Mouse (Mus musculus) T-cell, adult 2 months (primary cell): ENCODE results near the gene Mttp.

Source experiments
- DNase-seq: peaks from one replicate; pipeline ENCODE4 v3.0.0; 2022; ENCODE audit warnings: low spot score

Mttp gene

GRCm38 (mm10) chr3:138051431-138051830, 93.3 kb downstream of the Mttp start:
- no peak for DNase-seq

DNA sequence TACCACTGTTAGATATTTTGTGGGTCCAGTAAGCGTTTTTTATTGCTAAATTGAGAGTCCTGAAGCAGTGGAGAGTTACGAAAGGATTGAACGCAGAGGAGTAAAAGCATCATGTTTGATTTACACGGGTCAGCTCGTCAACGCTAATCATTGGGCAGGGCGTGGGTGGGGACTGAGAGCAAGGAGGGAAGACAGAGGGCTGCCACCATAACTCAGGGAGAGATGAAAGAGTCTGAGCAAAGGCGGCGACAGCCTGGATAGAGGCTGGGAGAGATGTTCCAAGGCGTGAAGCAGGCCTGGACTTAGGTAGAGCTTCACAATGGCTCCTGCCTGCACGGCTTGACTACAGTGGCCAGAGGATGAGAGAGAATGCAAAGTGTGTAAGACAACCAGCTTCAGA, 94.0 kb downstream of the Mttp start:
- no peak for DNase-seq

GRCm38 (mm10) chr3:138049555-138049954, 95.2 kb downstream of the Mttp start:
- DNase-seq: no peak

DNA sequence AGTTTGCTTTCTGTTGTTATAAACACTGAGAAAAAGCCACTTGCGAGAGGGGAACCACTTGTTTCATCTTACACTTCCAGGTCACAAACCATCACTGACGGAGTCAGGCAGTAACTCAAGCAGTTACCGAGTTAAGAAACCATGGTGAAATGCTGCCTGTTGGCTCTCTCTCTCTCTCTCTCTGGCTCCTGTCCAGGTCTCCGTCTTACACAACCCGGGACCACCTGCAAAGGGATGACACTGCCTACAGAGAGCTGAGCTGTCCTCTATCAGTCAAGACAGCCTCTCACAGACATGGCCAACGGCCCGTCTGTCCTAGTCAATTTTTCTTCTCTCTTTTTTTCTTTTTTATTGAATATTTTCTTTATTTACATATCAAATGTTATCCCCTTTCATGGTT, 101.5 kb downstream of the Mttp start:
- no peak for DNase-seq

GRCm38 (mm10) chr3:138041591-138042301, 103.0 kb downstream of the Mttp start:
- no peak for DNase-seq

DNA sequence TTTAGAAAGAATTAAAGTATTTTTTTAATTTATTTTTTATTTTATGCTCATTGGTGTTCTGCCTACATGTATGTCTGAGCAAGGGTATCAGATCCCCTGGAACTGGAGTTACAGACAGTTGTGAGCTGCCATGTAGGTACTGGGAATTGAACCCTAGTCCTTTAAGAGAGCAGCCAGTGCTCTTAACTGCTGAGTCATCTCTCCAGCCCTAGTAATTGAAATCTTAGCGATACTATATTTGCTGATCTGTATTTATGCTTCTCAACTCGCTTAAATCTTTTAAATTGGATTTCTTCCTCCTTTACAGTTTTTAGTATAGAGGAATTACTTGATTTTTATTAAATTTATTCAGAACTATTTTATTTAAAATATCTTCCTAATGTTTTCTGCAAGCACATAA, 103.8 kb downstream of the Mttp start:
- no peak for DNase-seq
